Mouse (Mus musculus) heart, adult 9 months (tissue): Measurements from ENCODE around the gene Zfp968.
"Not testable (repeated sequence)": the region's sequence is repeated elsewhere in the genome, so short reads cannot be mapped to it uniquely, and the experiment has no call there.

Experiments used
- DNase-seq, 2 experiments: peaks; one replicate each; pipeline ENCODE4 v3.0.0; 2022; ENCODE audit warnings: low spot score in 2 of 2

Zfp968 gene

DNA sequence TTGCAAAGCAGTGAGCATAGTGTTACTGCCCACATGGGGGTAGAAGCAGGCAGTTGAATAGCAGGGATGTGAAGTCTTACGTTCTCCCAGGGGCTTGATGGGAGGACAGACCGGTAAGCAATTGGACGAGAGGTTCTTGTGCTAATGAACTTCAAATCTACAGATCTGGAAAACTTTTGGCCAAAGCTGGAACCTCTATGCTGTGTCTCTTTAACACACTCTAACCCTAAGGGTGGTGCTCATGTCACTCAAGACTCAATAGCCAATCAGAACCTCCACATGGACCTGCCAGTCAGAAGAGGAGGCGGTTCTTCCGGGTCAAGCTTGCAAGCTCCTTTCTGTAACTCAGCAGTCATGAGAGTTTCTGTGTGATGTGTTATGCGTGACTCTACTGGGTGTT is at the start of gene Zfp968:
TSS of gene Zfp968 (plus strand) at position 301 of the 400 bp plus-strand sequence.
- not testable (repeated sequence) for DNase-seq

DNA sequence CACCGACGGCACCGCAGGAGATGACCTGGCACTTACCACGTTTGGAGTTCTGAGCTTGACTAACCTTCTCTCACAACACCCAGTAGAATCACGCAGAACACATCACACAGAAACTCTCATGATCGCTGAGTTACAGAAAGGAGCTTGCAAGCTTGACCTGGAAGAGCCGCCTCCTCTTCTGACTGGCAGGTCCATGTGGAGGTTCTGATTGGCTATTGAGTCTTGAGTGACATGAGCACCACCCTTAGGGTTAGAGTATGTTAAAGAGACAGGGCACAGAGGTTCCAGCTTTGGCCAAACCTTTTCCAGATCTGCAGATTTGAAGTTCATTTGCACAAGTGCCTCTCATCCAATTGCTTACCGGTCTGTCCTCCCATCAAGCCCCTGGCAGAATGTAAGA is 34.1 kb upstream of the Zfp968 start, which contains the start of gene Gm4631:
TSS of gene Gm4631 (minus strand) at position 101 of the 400 bp plus-strand sequence.
- DNase-seq, result not testable (repeated sequence)
